Mouse (Mus musculus): ENCODE data around the gene Zfp609. TPM values are rescaled to one million over a fixed set of nuclear protein-coding genes. Genes with fewer than 3 reads are reported as not detected.

The Zfp609 gene
- polyA plus RNA-seq, 1 experiment from 2014 or later = 8.0 TPM

DNA sequence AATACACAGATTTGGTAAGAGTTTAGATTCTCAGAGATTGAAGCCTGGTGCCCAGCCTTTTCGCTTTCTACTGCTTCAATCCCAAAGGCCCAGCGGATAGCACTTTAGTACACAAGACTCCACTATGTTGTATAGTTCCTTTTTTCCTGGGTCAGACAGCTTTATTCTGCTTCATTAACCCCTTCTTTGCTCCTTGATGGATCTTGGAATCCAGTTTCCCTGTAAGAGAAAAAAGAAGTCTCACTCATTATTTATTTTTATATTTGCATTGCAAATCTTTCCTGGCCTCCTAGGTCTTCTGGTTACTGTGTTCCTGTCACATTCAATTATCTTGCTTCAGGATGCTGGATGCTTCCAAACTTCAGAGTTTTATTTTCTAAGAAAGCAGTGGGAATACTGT, 5.9 kb upstream of the Zfp609 start:
- Histone ChIP-seq H3K4me2 (replicated peaks) (no peak overlapping the region), H3K27me3 (ENCODE audit: control insufficient read depth, insufficient read depth, low read length) (no peaks in the 10 kb centered on the region), H3K9ac (no peak overlapping the region), H3K36me3 (replicated peaks; ENCODE audit: control insufficient read depth, insufficient read depth) (peaks cover 13% of the 10 kb centered on the region), H3K27ac (no peak overlapping the region), H3K9me3 (ENCODE audit: control insufficient read depth, low read length) (no peaks in the 10 kb centered on the region), H3K4me1 (replicated peaks; ENCODE audit: control insufficient read depth, insufficient read depth, low read length) (peaks cover 12% of the 10 kb centered on the region; the same call in 1 of the 2 replicates), H3K4me3 (replicated peaks; ENCODE audit: low read length) (no peak overlapping the region)
- no peak for ATAC-seq (ENCODE audit: low FRiP score)
- whole genome bisulfite sequencing = 28% methylated on average over 2 of the region's 2 CpGs
- no peak for DNase-seq (ENCODE audit: low spot score)

DNA sequence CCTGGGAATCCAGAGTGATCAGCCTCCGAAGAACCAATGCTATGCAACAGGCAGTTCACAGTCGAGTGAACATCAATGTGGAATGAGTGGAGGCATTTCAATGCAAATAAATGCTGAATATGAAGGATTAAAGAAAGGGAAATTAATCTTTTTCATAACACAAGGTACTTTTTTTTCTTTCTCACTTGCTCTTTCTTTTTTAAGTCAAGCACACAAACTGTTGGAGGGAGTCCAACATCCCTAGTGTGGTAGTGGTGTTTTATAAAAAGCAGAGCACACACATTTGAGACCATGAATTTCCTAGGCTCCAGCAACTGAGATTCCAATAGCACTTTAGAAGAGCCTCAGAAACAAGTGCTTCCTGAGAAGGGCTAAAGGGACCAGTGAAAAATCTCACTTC, 4.7 kb upstream of the Zfp609 start:
- Histone ChIP-seq H3K27me3 (ENCODE audit: control insufficient read depth, insufficient read depth, low read length) (no peaks in the 10 kb centered on the region), H3K4me1 (replicated peaks; ENCODE audit: control insufficient read depth, insufficient read depth, low read length) (peaks cover 16% of the 10 kb centered on the region), H3K27ac (peak overlapping the region; percentile 35; the same call in 1 of the 2 replicates), H3K9ac (no peak overlapping the region), H3K4me2 (replicated peaks) (no peak overlapping the region), H3K9me3 (ENCODE audit: control insufficient read depth, low read length) (no peaks in the 10 kb centered on the region), H3K4me3 (replicated peaks; ENCODE audit: low read length) (no peak overlapping the region), H3K36me3 (replicated peaks; ENCODE audit: control insufficient read depth, insufficient read depth) (peaks cover 3% of the 10 kb centered on the region; the same call in 1 of the 2 replicates)
- DNase-seq (ENCODE audit: low spot score) = no peak
- ATAC-seq (ENCODE audit: low FRiP score) = no peak
- WGBS = 11% methylated on average over 2 of the region's 2 CpGs

DNA sequence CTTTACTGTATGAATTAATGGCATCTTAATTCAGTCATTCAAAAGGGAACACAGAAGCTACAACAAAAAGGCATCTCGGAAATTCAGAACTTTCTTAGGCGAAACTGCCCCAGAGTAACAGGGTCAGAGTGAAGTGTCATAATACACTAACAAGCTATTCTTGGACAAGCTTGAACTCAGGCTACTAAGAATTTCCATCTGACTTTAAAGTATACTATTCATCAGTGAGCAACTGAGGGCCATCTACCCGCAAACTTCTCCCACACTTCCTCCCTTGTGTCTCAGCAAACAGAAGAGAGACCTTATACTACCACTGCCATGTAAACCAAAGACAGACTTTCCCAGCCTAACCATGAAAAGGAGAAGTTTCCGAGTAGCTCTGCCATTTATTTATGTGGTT, 3.8 kb upstream of the Zfp609 start:
- H3K27ac ChIP-seq = no peak overlapping the region
- H3K4me1 ChIP-seq (replicated peaks; ENCODE audit: control insufficient read depth, insufficient read depth, low read length) = peaks cover 16% of the 10 kb centered on the region
- H3K4me3 ChIP-seq (replicated peaks; ENCODE audit: low read length) = no peak overlapping the region
- H3K9ac ChIP-seq = no peak overlapping the region
- ATAC-seq (ENCODE audit: low FRiP score) (no peak), DNase-seq (ENCODE audit: low spot score) (no peak)
- no peaks in the 10 kb centered on the region for H3K36me3 ChIP-seq (replicated peaks; ENCODE audit: control insufficient read depth, insufficient read depth)
- no peaks in the 10 kb centered on the region for H3K27me3 ChIP-seq (ENCODE audit: control insufficient read depth, insufficient read depth, low read length)
- no peaks in the 10 kb centered on the region for H3K9me3 ChIP-seq (ENCODE audit: control insufficient read depth, low read length)
- 41% methylated on average over 4 of the region's 4 CpGs for WGBS
- no peak overlapping the region for H3K4me2 ChIP-seq (replicated peaks)

DNA sequence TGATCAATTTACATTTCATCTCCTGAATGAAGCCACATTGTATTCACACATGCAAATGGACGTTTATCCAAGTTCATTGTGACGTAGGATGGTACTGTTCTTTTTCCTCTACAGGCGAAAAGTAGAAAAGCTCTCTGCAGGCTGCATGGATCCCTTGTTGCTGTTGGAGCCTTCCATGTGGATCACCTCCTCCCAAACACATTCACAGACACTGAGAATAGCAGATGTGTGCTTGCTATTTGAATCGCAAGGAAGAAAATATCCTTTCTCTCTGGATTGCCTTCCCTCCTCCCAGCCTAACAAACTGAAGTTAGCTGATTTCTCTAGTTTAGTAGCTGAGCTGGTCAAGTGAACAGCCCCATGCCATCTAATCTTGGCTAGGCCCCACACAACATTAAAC, 2.9 kb upstream of the Zfp609 start:
- H3K9ac ChIP-seq = no peak overlapping the region
- H3K27ac ChIP-seq = no peak overlapping the region
- H3K9me3 ChIP-seq (ENCODE audit: control insufficient read depth, low read length) = no peaks in the 10 kb centered on the region
- no peaks in the 10 kb centered on the region for H3K27me3 ChIP-seq (ENCODE audit: control insufficient read depth, insufficient read depth, low read length)
- H3K4me1 ChIP-seq (replicated peaks; ENCODE audit: control insufficient read depth, insufficient read depth, low read length) = peaks cover 22% of the 10 kb centered on the region
- ATAC-seq (ENCODE audit: low FRiP score) = no peak
- no peak overlapping the region for H3K4me3 ChIP-seq (replicated peaks; ENCODE audit: low read length)
- DNase-seq (ENCODE audit: low spot score) = no peak
- no peak overlapping the region for H3K4me2 ChIP-seq (replicated peaks)
- WGBS = 71% methylated on average over 4 of the region's 4 CpGs
- H3K36me3 ChIP-seq (replicated peaks; ENCODE audit: control insufficient read depth, insufficient read depth) = no peaks in the 10 kb centered on the region

DNA sequence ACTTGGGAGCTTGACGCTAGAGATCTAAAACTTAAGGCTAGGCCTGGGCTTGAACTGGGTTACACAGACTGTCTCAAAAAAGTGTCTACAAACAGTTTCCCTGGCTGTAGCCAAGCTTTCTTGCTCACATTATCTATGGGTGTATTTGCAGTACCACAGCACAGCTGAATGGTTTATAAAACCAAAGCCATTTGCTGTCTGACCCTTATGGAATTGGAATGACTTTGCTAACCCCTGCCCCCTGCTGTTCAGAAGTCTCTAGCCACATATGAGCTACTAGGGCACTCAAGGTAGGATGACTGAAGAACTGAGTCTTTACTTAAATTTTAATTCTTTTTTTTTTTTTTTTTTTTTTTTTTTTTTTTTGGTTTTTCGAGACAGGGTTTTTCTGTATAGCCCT, 2.0 kb upstream of the Zfp609 start:
- no peak for DNase-seq (ENCODE audit: low spot score)
- no peaks in the 10 kb centered on the region for H3K27me3 ChIP-seq (ENCODE audit: control insufficient read depth, insufficient read depth, low read length)
- no peak overlapping the region for H3K27ac ChIP-seq
- H3K9ac ChIP-seq = no peak overlapping the region
- H3K4me3 ChIP-seq (replicated peaks; ENCODE audit: low read length) = no peak overlapping the region
- H3K9me3 ChIP-seq (ENCODE audit: control insufficient read depth, low read length) = no peaks in the 10 kb centered on the region
- H3K4me2 ChIP-seq (replicated peaks) = no peak overlapping the region
- ATAC-seq (ENCODE audit: low FRiP score) = no peak
- peaks cover 27% of the 10 kb centered on the region for H3K4me1 ChIP-seq (replicated peaks; ENCODE audit: control insufficient read depth, insufficient read depth, low read length)
- H3K36me3 ChIP-seq (replicated peaks; ENCODE audit: control insufficient read depth, insufficient read depth) = no peaks in the 10 kb centered on the region
- 81% methylated on average over 1 of the region's 2 CpGs for WGBS

DNA sequence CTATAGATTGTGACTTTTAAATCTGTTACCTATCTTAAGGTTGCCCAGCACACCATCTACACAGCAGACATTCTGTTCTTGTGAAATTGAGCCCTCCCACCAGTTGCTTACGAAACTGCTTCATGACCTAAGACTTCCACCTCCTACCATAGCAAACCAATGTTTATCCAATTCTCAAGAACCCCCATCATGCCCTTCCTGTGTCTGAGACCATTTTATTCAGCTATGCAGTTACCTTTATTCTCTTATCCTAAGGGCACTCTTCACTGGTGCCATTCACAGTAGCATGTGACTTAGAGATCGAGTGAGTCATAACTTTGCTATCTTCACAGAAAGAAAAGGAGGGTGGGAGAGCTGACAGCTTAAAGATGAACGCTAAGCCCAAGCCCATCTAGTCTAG, 1.1 kb upstream of the Zfp609 start:
- peak overlapping the region; percentile 84; the same call in 1 of the 2 replicates for H3K4me3 ChIP-seq (replicated peaks; ENCODE audit: low read length)
- 52% methylated on average over 3 of the region's 3 CpGs for WGBS
- H3K9me3 ChIP-seq (ENCODE audit: control insufficient read depth, low read length) = no peaks in the 10 kb centered on the region
- peak overlapping the region; percentile 82 for H3K4me2 ChIP-seq (replicated peaks)
- ATAC-seq (ENCODE audit: low FRiP score) (no peak), DNase-seq (ENCODE audit: low spot score) (no peak)
- H3K9ac ChIP-seq = no peak overlapping the region
- no peaks in the 10 kb centered on the region for H3K27me3 ChIP-seq (ENCODE audit: control insufficient read depth, insufficient read depth, low read length)
- no peaks in the 10 kb centered on the region for H3K36me3 ChIP-seq (replicated peaks; ENCODE audit: control insufficient read depth, insufficient read depth)
- no peak overlapping the region for H3K27ac ChIP-seq
- H3K4me1 ChIP-seq (replicated peaks; ENCODE audit: control insufficient read depth, insufficient read depth, low read length) = peaks cover 36% of the 10 kb centered on the region

DNA sequence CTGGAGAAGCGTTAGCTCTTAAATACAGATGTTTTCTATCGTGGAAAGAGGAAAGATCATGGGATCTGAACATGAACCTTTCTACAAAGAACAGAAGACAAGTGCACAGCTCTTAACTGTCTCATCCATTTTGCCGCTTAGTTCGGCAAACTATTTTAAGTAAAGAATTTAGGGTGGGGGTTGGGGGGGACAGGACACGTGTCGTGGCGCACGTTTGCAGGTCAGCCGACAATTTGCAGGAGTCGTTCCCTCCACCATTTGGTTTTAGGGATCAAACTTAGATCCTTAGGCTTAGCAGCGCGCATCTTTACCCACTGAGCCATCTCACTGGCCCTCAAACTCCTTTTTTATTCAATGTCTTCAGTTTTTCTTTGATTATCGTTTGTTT, 646 bp upstream of the Zfp609 start:
- DNase-seq (ENCODE audit: low spot score) = no peak
- no peaks in the 10 kb centered on the region for H3K9me3 ChIP-seq (ENCODE audit: control insufficient read depth, low read length)
- no peaks in the 10 kb centered on the region for H3K27me3 ChIP-seq (ENCODE audit: control insufficient read depth, insufficient read depth, low read length)
- H3K36me3 ChIP-seq (replicated peaks; ENCODE audit: control insufficient read depth, insufficient read depth) = no peaks in the 10 kb centered on the region
- H3K4me3 ChIP-seq (replicated peaks; ENCODE audit: low read length) = peak overlapping the region; percentile 84
- 3% methylated on average over 13 of the region's 13 CpGs for WGBS
- ATAC-seq (ENCODE audit: low FRiP score) = no peak
- peak overlapping the region; percentile 98 for H3K9ac ChIP-seq
- peak overlapping the region; percentile 82 for H3K4me2 ChIP-seq (replicated peaks)
- H3K4me1 ChIP-seq (replicated peaks; ENCODE audit: control insufficient read depth, insufficient read depth, low read length) = peaks cover 40% of the 10 kb centered on the region
- 0 out of 2 replicates have a peak overlapping the region, but pooled peaks have one; percentile 100 for H3K27ac ChIP-seq

DNA sequence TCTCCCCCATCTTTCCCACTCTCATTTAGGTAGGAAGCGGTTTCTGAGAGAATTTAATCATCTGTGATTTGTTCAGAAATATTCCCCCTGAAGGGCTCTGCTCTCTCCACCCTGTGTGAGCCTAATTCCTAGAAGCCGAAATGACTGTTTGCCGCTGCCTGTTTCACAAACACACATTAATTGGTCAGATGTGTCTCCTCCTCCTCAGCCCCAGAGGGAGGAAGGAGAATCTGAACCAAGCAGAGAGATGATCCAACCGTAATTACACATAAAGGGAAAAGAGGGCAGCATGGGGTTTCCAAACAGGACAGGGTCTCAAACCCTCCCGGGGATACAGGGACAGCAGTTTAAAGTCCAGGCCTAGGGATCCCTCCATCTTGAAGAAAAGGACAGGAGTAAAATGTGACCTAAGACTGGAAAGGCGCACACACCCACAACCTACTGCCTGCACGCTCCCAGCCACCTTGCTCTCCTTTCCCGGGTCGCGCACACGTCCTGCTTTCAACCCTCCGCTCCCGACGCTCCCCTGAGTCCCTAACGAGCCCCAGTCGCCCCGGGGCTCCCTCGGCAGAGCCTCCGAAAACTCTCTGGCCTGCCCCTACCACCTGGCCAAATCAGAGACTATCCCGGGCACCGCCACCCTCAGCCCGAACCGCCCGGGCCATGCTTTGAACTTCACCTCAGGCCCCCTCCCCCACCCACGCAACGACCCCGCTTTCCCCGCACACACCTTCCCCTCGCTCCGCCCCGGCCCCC, 598 bp downstream of the Zfp609 start:
- ATAC-seq (ENCODE audit: low FRiP score) = peak; percentile 63
- Histone ChIP-seq H3K9me3 (ENCODE audit: control insufficient read depth, low read length) (no peaks in the 10 kb centered on the region), H3K36me3 (replicated peaks; ENCODE audit: control insufficient read depth, insufficient read depth) (no peaks in the 10 kb centered on the region), H3K4me3 (replicated peaks; ENCODE audit: low read length) (peak overlapping the region; percentile 84), H3K4me2 (replicated peaks) (peak overlapping the region; percentile 82), H3K4me1 (replicated peaks; ENCODE audit: control insufficient read depth, insufficient read depth, low read length) (peaks cover 37% of the 10 kb centered on the region), H3K27me3 (ENCODE audit: control insufficient read depth, insufficient read depth, low read length) (no peaks in the 10 kb centered on the region), H3K9ac (peak overlapping the region; percentile 98), H3K27ac (peak overlapping the region; percentile 100)
- under 1% methylated on average over 31 of the region's 31 CpGs for WGBS
- peak; percentile 70 for DNase-seq (ENCODE audit: low spot score)

DNA sequence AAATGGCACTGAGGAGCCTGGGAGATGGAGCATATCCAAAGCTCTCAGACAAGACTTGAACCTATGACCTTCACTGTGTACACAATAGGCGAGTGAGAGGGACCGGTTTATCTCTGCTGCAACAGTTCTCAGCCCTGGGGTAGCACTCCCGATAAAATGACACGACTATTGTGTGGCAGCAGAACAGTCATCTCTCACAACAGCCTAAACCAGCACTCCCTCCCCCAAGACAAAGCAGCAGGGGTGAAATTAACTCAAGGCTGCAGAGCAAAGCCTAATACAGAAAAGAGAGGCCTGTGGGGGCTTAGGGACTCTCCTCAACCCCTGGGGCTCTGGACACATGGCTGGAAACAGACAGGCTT, 1.2 kb downstream of the Zfp609 start:
- Histone ChIP-seq H3K4me1 (replicated peaks; ENCODE audit: control insufficient read depth, insufficient read depth, low read length) (peaks cover 37% of the 10 kb centered on the region), H3K36me3 (replicated peaks; ENCODE audit: control insufficient read depth, insufficient read depth) (no peaks in the 10 kb centered on the region), H3K4me2 (replicated peaks) (peak overlapping the region; percentile 82), H3K4me3 (replicated peaks; ENCODE audit: low read length) (peak overlapping the region; percentile 84), H3K27me3 (ENCODE audit: control insufficient read depth, insufficient read depth, low read length) (no peaks in the 10 kb centered on the region), H3K27ac (peak overlapping the region; percentile 100), H3K9me3 (ENCODE audit: control insufficient read depth, low read length) (no peaks in the 10 kb centered on the region), H3K9ac (peak overlapping the region; percentile 98)
- DNase-seq (ENCODE audit: low spot score) = peak; percentile 57
- ATAC-seq (ENCODE audit: low FRiP score) = peak; percentile 57
- 0% methylated on average over 4 of the region's 4 CpGs for WGBS
